Mouse (Mus musculus) intestine, postnatal 0 days (tissue): ENCODE data around the gene 1700012B09Rik. TPM values are rescaled to one million over a fixed set of nuclear protein-coding genes. Genes with fewer than 3 reads are reported as not detected.

Experiments
- ATAC-seq: fragments of 200-750 bp; cut with Nextera tagmentation; 2 replicates; pipeline ENCODE4 v1.8.0; 2017; ENCODE audit warnings: mild to moderate bottlenecking, moderate TSS enrichment, moderate library complexity
- H3K27ac ChIP-seq: fragments of 300-500 bp; sonication (generic); 2 replicates; pipeline ENCODE4 v1.5.1; 2014; ENCODE audit warnings: mild to moderate bottlenecking, low read depth, low read length, moderate library complexity
- H3K27me3 ChIP-seq: fragments of 300-500 bp; sonication (generic); replicated peaks from 2 replicates; pipeline ENCODE4 v1.6.1; 2014; ENCODE audit warnings: low read length, mixed read lengths; ENCODE audit not compliant: control insufficient read depth, insufficient read depth
- H3K36me3 ChIP-seq: fragments of 300-500 bp; sonication (generic); 2 replicates; pipeline ENCODE4 v1.6.1; 2014; ENCODE audit warnings: mild to moderate bottlenecking, moderate library complexity; ENCODE audit not compliant: control insufficient read depth, insufficient read depth
- H3K4me1 ChIP-seq: fragments of 300-500 bp; sonication (generic); replicated peaks from 2 replicates; pipeline ENCODE4 v1.6.1; 2014; ENCODE audit warnings: antibody characterized with exemption, low read length, mixed read lengths; ENCODE audit not compliant: control insufficient read depth, insufficient read depth
- H3K4me2 ChIP-seq: fragments of 300-500 bp; sonication (generic); replicated peaks from 2 replicates; pipeline ENCODE4 v1.6.1; 2014; ENCODE audit warnings: low read depth, mild to moderate bottlenecking, moderate library complexity
- H3K4me3 ChIP-seq: fragments of 300-500 bp; sonication (generic); 2 replicates; pipeline ENCODE4 v1.5.1; 2014; ENCODE audit warnings: low read depth, low read length
- H3K9ac ChIP-seq: fragments of 300-500 bp; sonication (generic); 2 replicates; pipeline ENCODE4 v1.6.1; 2014; ENCODE audit warnings: mild to moderate bottlenecking, low read depth, low read length
- H3K9me3 ChIP-seq: fragments of 300-500 bp; sonication (generic); 2 replicates; pipeline ENCODE4 v1.6.1; 2016; ENCODE audit warnings: mixed run types; ENCODE audit not compliant: control insufficient read depth
- CTCF ChIP-seq: sonication (generic); IDR thresholded peaks from 2 replicates; pipeline ENCODE4 v1.5.1; 2016; ENCODE audit warnings: low read depth, mild to moderate bottlenecking, control low read depth, antibody characterized with exemption, moderate library complexity
- WGBS: fragments of 180-500 bp; shearing (Covaris S2); extraction: QIAGEN DNeasy Blood & Tissue Kit; methylation state at CpG from one replicate; pipeline ENCODE4 v1.1.7; 2014; 5-methylcytosine and 5-hydroxymethylcytosine counted together
- polyA plus RNA-seq: library from polyadenylated mRNA; unstranded; fragments of >200 nt; fragmentation: Nextera tagmentation; extraction: Ambion mirVana; gene quantifications from 2 replicates; pipeline ENCODE4 v1.2.1, GENCODE M21; 2015

1700012B09Rik gene
- not detected in 2 replicates for polyA plus RNA-seq

GRCm38 (mm10) chr9:14770803-14771471 lies at the start of gene 1700012B09Rik:
Gene 1700012B09Rik, minus strand, starts transcription at chr9:14771030.
- no peak within 1 kb of the TSS for H3K4me2 ChIP-seq
- H3K4me3 ChIP-seq = no peak within 1 kb of the TSS
- 0 out of 2 replicates have a peak, but pooled peaks cover 4% of the 10 kb centered on the region for H3K27me3 ChIP-seq
- H3K36me3 ChIP-seq = no peaks in the 10 kb centered on the region
- no peak for ATAC-seq
- 27% methylated on average over 23 of the region's 23 CpGs for WGBS
- H3K27ac ChIP-seq = no peak within 1 kb of the TSS
- no peaks in the 10 kb centered on the region for H3K9me3 ChIP-seq
- H3K4me1 ChIP-seq = no peaks in the 10 kb centered on the region
- no peak for TF ChIP-seq CTCF
- H3K9ac ChIP-seq = no peak within 1 kb of the TSS

GRCm38 (mm10) chr9:14810111-14810510 lies 39.3 kb upstream of the 1700012B09Rik start:
- ATAC-seq = no peak
- Histone ChIP-seq H3K9ac (no peak overlapping the region), H3K36me3 (peaks cover 47% of the 10 kb centered on the region), H3K9me3 (no peaks in the 10 kb centered on the region), H3K27me3 (no peaks in the 10 kb centered on the region), H3K4me3 (no peak overlapping the region), H3K4me2 (no peak overlapping the region), H3K4me1 (no peaks in the 10 kb centered on the region), H3K27ac (no peak overlapping the region)
- no peak for TF ChIP-seq CTCF
- 95% methylated on average over 5 of the region's 5 CpGs for WGBS

- Histone ChIP-seq H3K27me3 (no peaks in the 10 kb centered on the region), H3K9me3 (no peaks in the 10 kb centered on the region), H3K4me3 (no peak overlapping the region), H3K36me3 (peaks cover 61% of the 10 kb centered on the region), H3K27ac (no peak overlapping the region), H3K9ac (no peak overlapping the region), H3K4me1 (no peaks in the 10 kb centered on the region), H3K4me2 (no peak overlapping the region)
- no peak for ATAC-seq
- 95% methylated on average over 1 of the region's 1 CpGs for WGBS
- no peak for TF ChIP-seq CTCF
These were observed 36.0 kb upstream of the 1700012B09Rik start for GRCm38 (mm10) chr9:14806786-14807185.

- TF ChIP-seq CTCF = no peak
- no peak overlapping the region for H3K4me3 ChIP-seq
- no peak overlapping the region for H3K9ac ChIP-seq
- H3K36me3 ChIP-seq = peaks cover 64% of the 10 kb centered on the region
- H3K4me2 ChIP-seq = no peak overlapping the region
- no peak overlapping the region for H3K27ac ChIP-seq
- no peaks in the 10 kb centered on the region for H3K9me3 ChIP-seq
- ATAC-seq = no peak
- H3K4me1 ChIP-seq = no peaks in the 10 kb centered on the region
- H3K27me3 ChIP-seq = no peaks in the 10 kb centered on the region
- WGBS = 79% methylated on average over 2 of the region's 2 CpGs
These were observed 34.9 kb upstream of the 1700012B09Rik start for GRCm38 (mm10) chr9:14805714-14806113.

GRCm38 (mm10) chr9:14787356-14787755 lies 16.5 kb upstream of the 1700012B09Rik start:
- ATAC-seq = no peak
- 92% methylated on average over 6 of the region's 6 CpGs for WGBS
- Histone ChIP-seq H3K4me2 (no peak overlapping the region), H3K27ac (no peak overlapping the region), H3K36me3 (peaks cover 35% of the 10 kb centered on the region), H3K9ac (no peak overlapping the region), H3K4me1 (0 out of 2 replicates have a peak, but pooled peaks cover 3% of the 10 kb centered on the region), H3K9me3 (no peaks in the 10 kb centered on the region), H3K4me3 (no peak overlapping the region), H3K27me3 (no peaks in the 10 kb centered on the region)
- TF ChIP-seq CTCF = no peak

- TF ChIP-seq CTCF = peak; percentile 23
- Histone ChIP-seq H3K9ac (peak within 1 kb of the TSS; percentile 89), H3K9me3 (no peaks in the 10 kb centered on the region), H3K4me1 (0 out of 2 replicates have a peak, but pooled peaks cover 3% of the 10 kb centered on the region), H3K36me3 (peaks cover 29% of the 10 kb centered on the region), H3K27me3 (no peaks in the 10 kb centered on the region), H3K27ac (peak within 1 kb of the TSS; percentile 83), H3K4me3 (peak within 1 kb of the TSS; percentile 73), H3K4me2 (peak within 1 kb of the TSS; percentile 85)
- WGBS = under 1% methylated on average over 62 of the region's 62 CpGs
- peak; percentile 100 for ATAC-seq
These were observed 13.5 kb upstream of the 1700012B09Rik start, which contains the start of the genes Mre11a and Ankrd49 for GRCm38 (mm10) chr9:14784039-14785002. Gene Mre11a, plus strand, starts transcription at chr9:14784654. Gene Ankrd49, minus strand, starts transcription at chr9:14784856.
